Mouse (Mus musculus): ENCODE results near the gene Prn. TPM values are rescaled to one million over a fixed set of nuclear protein-coding genes. Genes with fewer than 3 reads are reported as not detected.
A peak's percentile ranks its signal among the peaks of the same experiment; 100 is the strongest.

The Prn gene
- polyA plus RNA-seq, 1 experiment from 2014 or later = not detected

GRCm38 (mm10) chr2:131949767-131950597 lies 40.2 kb downstream of the Prn start:
- H3K9ac ChIP-seq = no peak overlapping the region
- 0 out of 2 replicates have a peak, but pooled peaks cover 2% of the 10 kb centered on the region for H3K4me1 ChIP-seq (replicated peaks)
- H3K27me3 ChIP-seq = peaks cover 60% of the 10 kb centered on the region
- no peak for ATAC-seq (ENCODE audit: insufficient read depth)
- whole genome bisulfite sequencing (ENCODE audit: insufficient replicate concordance) = 38% methylated on average over 9 of the region's 9 CpGs
- H3K4me3 ChIP-seq (replicated peaks) = no peak overlapping the region
- no peak overlapping the region for H3K27ac ChIP-seq (replicated peaks)
- no peak overlapping the region for H3K4me2 ChIP-seq
- H3K9me3 ChIP-seq (replicated peaks) = no peaks in the 10 kb centered on the region
- no peaks in the 10 kb centered on the region for H3K36me3 ChIP-seq (replicated peaks)

DNA sequence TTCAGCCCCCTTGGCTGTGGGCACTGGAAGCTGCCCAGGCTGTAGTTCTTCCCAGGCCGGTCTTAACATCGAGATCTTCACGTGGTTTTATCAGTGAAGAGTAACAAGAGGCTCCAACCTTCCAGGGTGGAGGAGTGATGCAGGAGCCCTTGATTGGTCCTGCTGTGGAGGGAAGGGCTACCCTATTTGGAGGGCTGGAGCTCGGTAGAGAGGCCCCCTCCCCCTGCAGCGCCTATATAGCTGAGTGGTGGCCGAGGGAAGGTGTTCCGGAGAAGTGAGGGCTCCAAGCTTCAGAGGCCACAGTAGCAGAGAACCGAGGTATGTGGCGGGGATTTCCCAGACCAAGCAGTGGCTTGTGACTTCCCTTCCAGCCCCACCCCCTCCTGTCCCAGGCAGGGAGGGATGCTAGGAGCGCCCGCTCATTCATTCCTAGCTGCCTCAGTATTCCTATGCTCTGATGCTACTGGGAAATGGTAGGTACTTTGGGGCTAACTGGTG lies 40.9 kb downstream of the Prn start, which contains the start of gene Prnd:
Gene Prnd (plus strand): TSS at position 264 of the 498 bp plus-strand sequence.
- Histone ChIP-seq H3K4me3 (replicated peaks) (no peak within 1 kb of the TSS), H3K9me3 (replicated peaks) (no peaks in the 10 kb centered on the region), H3K27me3 (peaks cover 61% of the 10 kb centered on the region), H3K4me1 (replicated peaks) (peaks cover 8% of the 10 kb centered on the region; the same call in 1 of the 2 replicates), H3K4me2 (no peak within 1 kb of the TSS), H3K27ac (replicated peaks) (no peak within 1 kb of the TSS), H3K36me3 (replicated peaks) (no peaks in the 10 kb centered on the region), H3K9ac (no peak within 1 kb of the TSS)
- no peak for ATAC-seq (ENCODE audit: insufficient read depth)
- 8% methylated on average over 11 of the region's 11 CpGs for WGBS (ENCODE audit: insufficient replicate concordance)

- Histone ChIP-seq H3K9me3 (replicated peaks) (no peaks in the 10 kb centered on the region), H3K4me2 (no peak overlapping the region), H3K9ac (no peak overlapping the region), H3K27ac (replicated peaks) (no peak overlapping the region), H3K4me3 (replicated peaks) (no peak overlapping the region), H3K36me3 (replicated peaks) (no peaks in the 10 kb centered on the region), H3K4me1 (replicated peaks) (peaks cover 8% of the 10 kb centered on the region; the same call in 1 of the 2 replicates), H3K27me3 (peaks cover 67% of the 10 kb centered on the region)
- WGBS (ENCODE audit: insufficient replicate concordance) = 33% methylated on average over 2 of the region's 2 CpGs
- ATAC-seq (ENCODE audit: insufficient read depth) = no peak
Observed at GRCm38 (mm10) chr2:131952456-131952855, 42.7 kb downstream of the Prn start.

DNA sequence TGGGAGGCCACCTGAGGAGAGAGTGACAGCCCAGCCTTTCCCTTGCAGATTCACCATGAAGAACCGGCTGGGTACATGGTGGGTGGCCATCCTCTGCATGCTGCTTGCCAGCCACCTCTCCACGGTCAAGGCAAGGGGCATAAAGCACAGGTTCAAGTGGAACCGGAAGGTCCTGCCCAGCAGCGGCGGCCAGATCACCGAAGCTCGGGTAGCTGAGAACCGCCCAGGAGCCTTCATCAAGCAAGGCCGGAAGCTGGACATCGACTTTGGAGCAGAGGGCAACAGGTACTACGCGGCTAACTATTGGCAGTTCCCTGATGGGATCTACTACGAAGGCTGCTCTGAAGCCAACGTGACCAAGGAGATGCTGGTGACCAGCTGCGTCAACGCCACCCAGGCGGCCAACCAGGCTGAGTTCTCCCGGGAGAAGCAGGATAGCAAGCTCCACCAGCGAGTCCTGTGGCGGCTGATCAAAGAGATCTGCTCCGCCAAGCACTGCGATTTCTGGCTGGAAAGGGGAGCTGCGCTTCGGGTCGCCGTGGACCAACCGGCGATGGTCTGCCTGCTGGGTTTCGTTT lies 43.3 kb downstream of the Prn start:
- no peak overlapping the region for H3K4me3 ChIP-seq (replicated peaks)
- H3K36me3 ChIP-seq (replicated peaks) = no peaks in the 10 kb centered on the region
- H3K27ac ChIP-seq (replicated peaks) = no peak overlapping the region
- no peaks in the 10 kb centered on the region for H3K9me3 ChIP-seq (replicated peaks)
- ATAC-seq (ENCODE audit: insufficient read depth) = no peak
- peak overlapping the region; percentile 32 for H3K4me2 ChIP-seq
- WGBS (ENCODE audit: insufficient replicate concordance) = 19% methylated on average over 29 of the region's 29 CpGs
- peaks cover 8% of the 10 kb centered on the region; the same call in 1 of the 2 replicates for H3K4me1 ChIP-seq (replicated peaks)
- peaks cover 64% of the 10 kb centered on the region for H3K27me3 ChIP-seq
- no peak overlapping the region for H3K9ac ChIP-seq

DNA sequence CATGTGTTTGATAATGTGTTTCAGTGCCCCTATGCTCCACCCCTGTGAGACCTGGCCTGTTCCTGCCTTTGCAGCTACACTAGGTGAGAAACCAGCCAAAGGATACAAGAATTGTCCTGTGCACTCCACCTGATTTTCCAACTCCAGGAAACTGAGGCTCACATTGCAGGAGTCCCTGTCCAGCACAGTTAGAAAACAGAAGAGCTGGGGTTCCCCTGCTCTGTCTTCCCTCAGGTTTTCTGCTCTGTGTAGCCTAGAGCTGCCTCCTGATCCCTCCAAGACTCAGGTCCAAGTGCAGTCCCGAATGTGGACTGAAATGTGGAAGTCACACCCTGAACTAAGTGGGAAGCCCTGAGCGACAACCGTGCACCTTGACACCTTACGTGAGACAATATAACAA lies 44.0 kb downstream of the Prn start:
- Histone ChIP-seq H3K27me3 (peaks cover 58% of the 10 kb centered on the region), H3K9ac (no peak overlapping the region), H3K4me3 (replicated peaks) (no peak overlapping the region), H3K9me3 (replicated peaks) (no peaks in the 10 kb centered on the region), H3K27ac (replicated peaks) (no peak overlapping the region), H3K36me3 (replicated peaks) (no peaks in the 10 kb centered on the region), H3K4me2 (no peak overlapping the region), H3K4me1 (replicated peaks) (peaks cover 8% of the 10 kb centered on the region; the same call in 1 of the 2 replicates)
- no peak for ATAC-seq (ENCODE audit: insufficient read depth)
- WGBS (ENCODE audit: insufficient replicate concordance) = 69% methylated on average over 4 of the region's 4 CpGs

- Histone ChIP-seq H3K27ac (replicated peaks) (no peak overlapping the region), H3K36me3 (replicated peaks) (no peaks in the 10 kb centered on the region), H3K27me3 (peaks cover 55% of the 10 kb centered on the region), H3K4me2 (peak overlapping the region; percentile 58), H3K4me3 (replicated peaks) (peak overlapping the region; percentile 32; the same call in 1 of the 2 replicates), H3K9me3 (replicated peaks) (no peaks in the 10 kb centered on the region), H3K9ac (no peak overlapping the region), H3K4me1 (replicated peaks) (peaks cover 8% of the 10 kb centered on the region; the same call in 1 of the 2 replicates)
- WGBS (ENCODE audit: insufficient replicate concordance) = 49% methylated on average over 9 of the region's 9 CpGs
- ATAC-seq (ENCODE audit: insufficient read depth) = no peak
Observed at GRCm38 (mm10) chr2:131954835-131955234, 45.1 kb downstream of the Prn start.

DNA sequence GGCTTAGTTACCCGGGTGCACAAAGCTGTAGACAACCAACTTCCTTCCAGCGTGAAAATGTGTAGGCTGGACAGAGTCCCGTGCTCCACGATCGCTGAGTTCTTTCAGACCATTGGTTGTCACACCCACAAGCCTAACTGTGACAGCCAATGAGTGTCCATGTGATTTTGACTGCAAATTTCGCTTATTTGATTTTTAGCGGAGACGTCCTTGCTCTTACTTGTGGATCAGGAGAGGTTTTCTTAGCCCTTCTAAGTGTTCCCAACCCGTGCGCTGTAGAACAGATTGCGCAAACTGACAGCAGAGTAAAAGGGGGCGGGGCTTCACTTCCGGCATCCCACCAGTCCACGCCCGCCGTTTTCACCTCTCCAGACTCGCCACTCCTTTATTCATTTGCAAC lies 45.5 kb downstream of the Prn start:
- Histone ChIP-seq H3K9ac (no peak overlapping the region), H3K36me3 (replicated peaks) (no peaks in the 10 kb centered on the region), H3K4me2 (peak overlapping the region; percentile 58), H3K27me3 (peaks cover 51% of the 10 kb centered on the region), H3K4me3 (replicated peaks) (peak overlapping the region; percentile 32), H3K27ac (replicated peaks) (no peak overlapping the region), H3K4me1 (replicated peaks) (peaks cover 8% of the 10 kb centered on the region; the same call in 1 of the 2 replicates), H3K9me3 (replicated peaks) (no peaks in the 10 kb centered on the region)
- no peak; the same call in 1 of the 2 replicates for ATAC-seq (ENCODE audit: insufficient read depth)
- 1% methylated on average over 17 of the region's 17 CpGs for WGBS (ENCODE audit: insufficient replicate concordance)

- 59% methylated on average over 7 of the region's 7 CpGs for WGBS (ENCODE audit: insufficient replicate concordance)
- Histone ChIP-seq H3K9me3 (replicated peaks) (no peaks in the 10 kb centered on the region), H3K4me2 (no peak overlapping the region), H3K27ac (replicated peaks) (no peak overlapping the region), H3K4me3 (replicated peaks) (no peak overlapping the region), H3K4me1 (replicated peaks) (peaks cover 8% of the 10 kb centered on the region; the same call in 1 of the 2 replicates), H3K9ac (no peak overlapping the region), H3K27me3 (peaks cover 39% of the 10 kb centered on the region), H3K36me3 (replicated peaks) (no peaks in the 10 kb centered on the region)
- no peak for ATAC-seq (ENCODE audit: insufficient read depth)
Observed at GRCm38 (mm10) chr2:131956336-131957256, 46.8 kb downstream of the Prn start.

DNA sequence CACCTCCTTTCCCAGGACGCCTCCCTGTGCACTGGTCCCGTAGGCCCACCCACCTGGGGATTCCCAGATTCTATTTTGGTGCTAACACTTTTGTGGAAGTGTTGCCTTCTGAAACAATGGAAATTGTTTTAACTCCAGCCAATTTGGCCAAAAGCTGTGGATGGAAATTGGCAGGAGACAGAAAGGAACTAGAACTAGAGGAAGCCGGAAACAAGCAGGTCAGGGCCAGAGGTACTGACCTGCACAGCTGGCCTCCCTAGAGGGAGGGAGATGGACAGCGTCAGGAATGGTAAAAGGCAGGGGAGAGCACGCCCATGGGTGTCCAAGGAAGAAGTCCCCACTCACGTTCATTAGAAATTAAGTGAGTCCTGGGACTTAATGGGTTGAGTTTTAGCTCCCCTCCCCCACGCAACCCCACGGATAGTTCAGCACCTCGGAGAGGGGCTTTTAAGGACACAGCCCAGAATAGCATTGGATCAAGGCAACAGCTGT lies 48.0 kb downstream of the Prn start:
- Histone ChIP-seq H3K27me3 (peaks cover 27% of the 10 kb centered on the region), H3K9me3 (replicated peaks) (no peaks in the 10 kb centered on the region), H3K4me2 (no peak overlapping the region), H3K9ac (no peak overlapping the region), H3K27ac (replicated peaks) (no peak overlapping the region), H3K4me3 (replicated peaks) (no peak overlapping the region), H3K4me1 (replicated peaks) (peaks cover 8% of the 10 kb centered on the region; the same call in 1 of the 2 replicates), H3K36me3 (replicated peaks) (no peaks in the 10 kb centered on the region)
- no peak for ATAC-seq (ENCODE audit: insufficient read depth)
- WGBS (ENCODE audit: insufficient replicate concordance) = 36% methylated on average over 9 of the region's 9 CpGs

- Histone ChIP-seq H3K4me3 (replicated peaks) (no peak overlapping the region), H3K9ac (no peak overlapping the region), H3K4me1 (replicated peaks) (no peaks in the 10 kb centered on the region), H3K9me3 (replicated peaks) (no peaks in the 10 kb centered on the region), H3K27ac (replicated peaks) (no peak overlapping the region), H3K27me3 (no peaks in the 10 kb centered on the region), H3K4me2 (no peak overlapping the region), H3K36me3 (replicated peaks) (no peaks in the 10 kb centered on the region)
- ATAC-seq (ENCODE audit: insufficient read depth) = no peak
- 56% methylated on average over 2 of the region's 2 CpGs for WGBS (ENCODE audit: insufficient replicate concordance)
Observed at GRCm38 (mm10) chr2:131961671-131962070, 51.9 kb downstream of the Prn start.
